Mouse (Mus musculus) limb, embryonic 10.5 days (tissue): ENCODE results near the gene Mospd2. TPM values are rescaled to one million over a fixed set of nuclear protein-coding genes. Genes with fewer than 3 reads are reported as not detected.

Experiments used
- DNase-seq: peaks from one replicate; pipeline ENCODE4 v3.0.0-alpha.2; 2017; ENCODE audit warnings: low spot score
- H3K27ac ChIP-seq: fragments of 300-500 bp; sonication (generic); 2 replicates; pipeline ENCODE4 v1.5.1; 2016; ENCODE audit warnings: mild to moderate bottlenecking
- H3K27me3 ChIP-seq: fragments of 300-500 bp; sonication (generic); 2 replicates; pipeline ENCODE4 v1.6.1; 2016; ENCODE audit warnings: low read depth, mild to moderate bottlenecking; ENCODE audit not compliant: poor library complexity, severe bottlenecking
- H3K36me3 ChIP-seq: fragments of 300-500 bp; sonication (generic); 2 replicates; pipeline ENCODE4 v1.6.1; 2016; ENCODE audit warnings: mild to moderate bottlenecking, moderate library complexity
- H3K4me1 ChIP-seq: fragments of 300-500 bp; sonication (generic); 2 replicates; pipeline ENCODE4 v1.6.1; 2016
- H3K4me3 ChIP-seq: fragments of 300-500 bp; sonication (generic); 2 replicates; pipeline ENCODE4 v1.5.1; 2016; ENCODE audit warnings: mild to moderate bottlenecking, moderate library complexity
- H3K9me3 ChIP-seq: fragments of 300-500 bp; sonication (generic); replicated peaks from 2 replicates; pipeline ENCODE4 v1.6.1; 2016; ENCODE audit warnings: mild to moderate bottlenecking
- WGBS: fragments of 180-500 bp; shearing (Covaris S2); methylation state at CpG from one replicate; pipeline ENCODE4 v1.1.7; 2016; 5-methylcytosine and 5-hydroxymethylcytosine counted together
- polyA plus RNA-seq: library from polyadenylated mRNA; unstranded; fragments of >200 nt; fragmentation: Nextera tagmentation; extraction: Ambion mirVana; gene quantifications from 2 replicates; pipeline ENCODE4 v1.2.1, GENCODE M21; 2016

Gene Mospd2
- 12.5 and 14.1 TPM in 2 replicates for polyA plus RNA-seq

- peak within 1 kb of the TSS; percentile 59 for H3K4me3 ChIP-seq
- peaks cover 77% of the 10 kb centered on the region for H3K27me3 ChIP-seq
- DNase-seq, result peak; percentile 78
- no peaks in the 10 kb centered on the region for H3K9me3 ChIP-seq
- peak within 1 kb of the TSS; percentile 83 for H3K27ac ChIP-seq
- 15% methylated on average over 26 of the region's 26 CpGs for WGBS
- 0 out of 2 replicates have a peak, but pooled peaks cover 4% of the 10 kb centered on the region for H3K36me3 ChIP-seq
- H3K4me1 ChIP-seq, result no peaks in the 10 kb centered on the region
These were observed at the start of gene Mospd2, which contains the start of gene Fancb for GRCm38 (mm10) chrX:164980193-164980775. Gene Mospd2 (minus strand): TSS chrX:164980375. Gene Fancb (plus strand): TSS chrX:164980592.

GRCm38 (mm10) chrX:165004779-165005324 is 24.7 kb upstream of the Mospd2 start, which contains the start of gene Gm17604:
Gene Gm17604 (minus strand): TSS chrX:165004829.
- Histone ChIP-seq H3K27ac (no peak within 1 kb of the TSS), H3K4me3 (no peak within 1 kb of the TSS), H3K36me3 (no peaks in the 10 kb centered on the region), H3K9me3 (no peaks in the 10 kb centered on the region), H3K27me3 (peaks cover 71% of the 10 kb centered on the region), H3K4me1 (no peaks in the 10 kb centered on the region)
- no peak for DNase-seq

- no peak overlapping the region for H3K4me3 ChIP-seq
- peaks cover 72% of the 10 kb centered on the region for H3K27me3 ChIP-seq
- H3K27ac ChIP-seq, result no peak overlapping the region
- DNase-seq, result no peak
- WGBS, result 32% methylated on average over 4 of the region's 4 CpGs
- no peaks in the 10 kb centered on the region for H3K4me1 ChIP-seq
- no peaks in the 10 kb centered on the region for H3K9me3 ChIP-seq
- H3K36me3 ChIP-seq, result no peaks in the 10 kb centered on the region
These were observed 23.0 kb upstream of the Mospd2 start for GRCm38 (mm10) chrX:165003141-165003540.

- H3K4me3 ChIP-seq, result no peak overlapping the region
- WGBS, result 89% methylated on average over 2 of the region's 2 CpGs
- H3K27ac ChIP-seq, result no peak overlapping the region
- H3K4me1 ChIP-seq, result no peaks in the 10 kb centered on the region
- H3K9me3 ChIP-seq, result no peaks in the 10 kb centered on the region
- H3K36me3 ChIP-seq, result 0 out of 2 replicates have a peak, but pooled peaks cover 4% of the 10 kb centered on the region
- H3K27me3 ChIP-seq, result peaks cover 77% of the 10 kb centered on the region
- DNase-seq, result no peak
These were observed 1.3 kb downstream of the Mospd2 start for GRCm38 (mm10) chrX:164978866-164979265.

GRCm38 (mm10) chrX:164971206-164971605 is 9.0 kb downstream of the Mospd2 start:
- WGBS, result 90% methylated on average over 3 of the region's 3 CpGs
- peaks cover 67% of the 10 kb centered on the region for H3K27me3 ChIP-seq

GRCm38 (mm10) chrX:164965750-164966448 is 14.3 kb downstream of the Mospd2 start:
- H3K27ac ChIP-seq, result no peak overlapping the region
- peaks cover 66% of the 10 kb centered on the region for H3K27me3 ChIP-seq
- H3K4me3 ChIP-seq, result no peak overlapping the region
- no peaks in the 10 kb centered on the region for H3K9me3 ChIP-seq
- no peaks in the 10 kb centered on the region for H3K4me1 ChIP-seq
- no peak for DNase-seq
- 89% methylated on average over 3 of the region's 3 CpGs for WGBS
- peaks cover 15% of the 10 kb centered on the region for H3K36me3 ChIP-seq

More at GRCm38 (mm10) chrX:164971206-164971605, 9.0 kb downstream of the Mospd2 start:
- no peaks in the 10 kb centered on the region for H3K36me3 ChIP-seq
- no peak overlapping the region for H3K4me3 ChIP-seq
- H3K27ac ChIP-seq, result no peak overlapping the region
- H3K4me1 ChIP-seq, result no peaks in the 10 kb centered on the region
- DNase-seq, result no peak
- H3K9me3 ChIP-seq, result no peaks in the 10 kb centered on the region

GRCm38 (mm10) chrX:164952601-164953375 is 27.4 kb downstream of the Mospd2 start:
- Histone ChIP-seq H3K36me3 (peaks cover 8% of the 10 kb centered on the region; the same call in 1 of the 2 replicates), H3K4me3 (no peak overlapping the region), H3K27ac (peak overlapping the region; percentile 42; the same call in 1 of the 2 replicates), H3K27me3 (peaks cover 31% of the 10 kb centered on the region; the same call in 1 of the 2 replicates), H3K4me1 (peaks cover 3% of the 10 kb centered on the region; the same call in 1 of the 2 replicates), H3K9me3 (no peaks in the 10 kb centered on the region)
- WGBS, result 65% methylated on average over 5 of the region's 5 CpGs
- no peak for DNase-seq

- Histone ChIP-seq H3K36me3 (peaks cover 8% of the 10 kb centered on the region; the same call in 1 of the 2 replicates), H3K27me3 (peaks cover 28% of the 10 kb centered on the region; the same call in 1 of the 2 replicates), H3K9me3 (no peaks in the 10 kb centered on the region), H3K27ac (peak overlapping the region; percentile 58; the same call in 1 of the 2 replicates), H3K4me3 (no peak overlapping the region), H3K4me1 (peaks cover 3% of the 10 kb centered on the region; the same call in 1 of the 2 replicates)
- 52% methylated on average over 11 of the region's 11 CpGs for WGBS
- no peak for DNase-seq
These were observed 28.2 kb downstream of the Mospd2 start for GRCm38 (mm10) chrX:164951858-164952576.

- Histone ChIP-seq H3K36me3 (peaks cover 25% of the 10 kb centered on the region), H3K4me3 (no peak overlapping the region), H3K27me3 (peaks cover 53% of the 10 kb centered on the region), H3K9me3 (no peaks in the 10 kb centered on the region), H3K4me1 (no peaks in the 10 kb centered on the region), H3K27ac (no peak overlapping the region)
- WGBS, result 96% methylated on average over 5 of the region's 5 CpGs
- DNase-seq, result no peak
These were observed 38.6 kb downstream of the Mospd2 start for GRCm38 (mm10) chrX:164941540-164941939.

- H3K36me3 ChIP-seq, result no peaks in the 10 kb centered on the region
- H3K27ac ChIP-seq, result no peak overlapping the region
- H3K27me3 ChIP-seq, result peaks cover 69% of the 10 kb centered on the region; the same call in 1 of the 2 replicates
- 77% methylated on average over 3 of the region's 3 CpGs for WGBS
- no peak for DNase-seq
- H3K4me3 ChIP-seq, result no peak overlapping the region
- H3K9me3 ChIP-seq, result no peaks in the 10 kb centered on the region
- H3K4me1 ChIP-seq, result no peaks in the 10 kb centered on the region
These were observed 67.2 kb downstream of the Mospd2 start for GRCm38 (mm10) chrX:164912993-164913392.

- Histone ChIP-seq H3K36me3 (no peaks in the 10 kb centered on the region), H3K27me3 (peaks cover 68% of the 10 kb centered on the region; the same call in 1 of the 2 replicates), H3K9me3 (no peaks in the 10 kb centered on the region), H3K4me1 (no peaks in the 10 kb centered on the region), H3K27ac (no peak overlapping the region), H3K4me3 (no peak overlapping the region)
- WGBS, result 84% methylated on average over 4 of the region's 4 CpGs
- no peak for DNase-seq
These were observed 68.0 kb downstream of the Mospd2 start for GRCm38 (mm10) chrX:164912186-164912585.

- H3K27me3 ChIP-seq, result peaks cover 48% of the 10 kb centered on the region
- no peak overlapping the region for H3K4me3 ChIP-seq
- no peak overlapping the region for H3K27ac ChIP-seq
- no peaks in the 10 kb centered on the region for H3K9me3 ChIP-seq
- no peaks in the 10 kb centered on the region for H3K4me1 ChIP-seq
- no peak for DNase-seq
- 76% methylated on average over 2 of the region's 2 CpGs for WGBS
- no peaks in the 10 kb centered on the region for H3K36me3 ChIP-seq
These were observed 78.3 kb downstream of the Mospd2 start for GRCm38 (mm10) chrX:164901847-164902246.
